Mouse (Mus musculus) intestine, embryonic 15.5 days (tissue): Measurements from ENCODE around the gene Ncoa1. TPM values are rescaled to one million over a fixed set of nuclear protein-coding genes. Genes with fewer than 3 reads are reported as not detected.
"Not testable (repeated sequence)": the region's sequence is repeated elsewhere in the genome, so short reads cannot be mapped to it uniquely, and the experiment has no call there.

Experiments
- ATAC-seq: fragments of 200-750 bp; cut with Nextera tagmentation; 2 replicates; pipeline ENCODE4 v1.8.0; 2017; ENCODE audit warnings: moderate TSS enrichment, moderate library complexity
- H3K27ac ChIP-seq: fragments of 300-500 bp; sonication (generic); 2 replicates; pipeline ENCODE4 v1.5.1; 2015; ENCODE audit warnings: mild to moderate bottlenecking, inconsistent platforms
- H3K27me3 ChIP-seq: fragments of 300-500 bp; sonication (generic); replicated peaks from 2 replicates; pipeline ENCODE4 v1.6.1; 2015; ENCODE audit warnings: inconsistent platforms
- H3K36me3 ChIP-seq: fragments of 300-500 bp; sonication (generic); 2 replicates; pipeline ENCODE4 v1.6.1; 2015; ENCODE audit warnings: inconsistent platforms
- H3K4me1 ChIP-seq: fragments of 300-500 bp; sonication (generic); replicated peaks from 2 replicates; pipeline ENCODE4 v1.6.1; 2015; ENCODE audit warnings: inconsistent platforms
- H3K4me2 ChIP-seq: fragments of 300-500 bp; sonication (generic); replicated peaks from 2 replicates; pipeline ENCODE4 v1.6.1; 2015; ENCODE audit warnings: mild to moderate bottlenecking, inconsistent platforms
- H3K4me3 ChIP-seq: fragments of 300-500 bp; sonication (generic); replicated peaks from 2 replicates; pipeline ENCODE4 v1.5.1; 2015; ENCODE audit warnings: inconsistent platforms
- H3K9ac ChIP-seq: fragments of 300-500 bp; sonication (generic); 2 replicates; pipeline ENCODE4 v1.6.1; 2015; ENCODE audit warnings: inconsistent platforms
- H3K9me3 ChIP-seq: fragments of 300-500 bp; sonication (generic); 2 replicates; pipeline ENCODE4 v1.6.1; 2016; ENCODE audit warnings: inconsistent platforms
- WGBS: fragments of 180-500 bp; shearing (Covaris S2); methylation state at CpG from one replicate; pipeline ENCODE4 v1.1.7; 2015; 5-methylcytosine and 5-hydroxymethylcytosine counted together
- polyA plus RNA-seq: library from polyadenylated mRNA; unstranded; fragments of >200 nt; fragmentation: Nextera tagmentation; extraction: Ambion mirVana; gene quantifications from 2 replicates; pipeline ENCODE4 v1.2.1, GENCODE M21; 2015

Ncoa1 gene
- polyA plus RNA-seq, 1 experiment from 2014 or later = 6.3 TPM

GRCm38 (mm10) chr12:4386077-4386719 is 90.8 kb downstream of the Ncoa1 start:
- Histone ChIP-seq H3K9me3 (no peaks in the 10 kb centered on the region), H3K9ac (no peak overlapping the region), H3K4me1 (no peaks in the 10 kb centered on the region), H3K4me2 (no peak overlapping the region), H3K27me3 (no peaks in the 10 kb centered on the region), H3K36me3 (no peaks in the 10 kb centered on the region), H3K4me3 (no peak overlapping the region), H3K27ac (no peak overlapping the region)
- 73% methylated on average over 3 of the region's 3 CpGs for WGBS
- peak; percentile 69 for ATAC-seq

DNA sequence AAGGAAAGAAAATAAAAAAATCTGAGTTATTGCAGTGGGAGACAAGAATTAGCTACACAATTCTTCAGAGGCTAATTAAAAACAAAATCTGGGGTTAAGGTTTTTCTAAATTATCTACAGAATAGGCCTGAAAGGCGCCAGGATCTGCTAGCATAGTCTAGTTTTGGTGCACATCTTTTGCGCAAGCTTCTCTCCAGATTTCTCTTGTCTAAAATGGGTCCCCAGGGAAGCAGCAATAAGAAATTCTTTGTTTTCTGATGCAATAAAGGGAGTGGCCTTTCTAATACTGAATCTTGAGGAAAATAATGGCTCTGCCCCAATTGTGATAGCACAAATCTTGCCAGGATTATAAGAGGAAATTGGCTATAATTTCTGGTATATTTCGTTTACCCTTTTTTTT is 93.9 kb downstream of the Ncoa1 start:
- H3K4me2 ChIP-seq = no peak overlapping the region
- WGBS = 88% methylated on average over 3 of the region's 3 CpGs
- H3K27me3 ChIP-seq = no peaks in the 10 kb centered on the region

DNA sequence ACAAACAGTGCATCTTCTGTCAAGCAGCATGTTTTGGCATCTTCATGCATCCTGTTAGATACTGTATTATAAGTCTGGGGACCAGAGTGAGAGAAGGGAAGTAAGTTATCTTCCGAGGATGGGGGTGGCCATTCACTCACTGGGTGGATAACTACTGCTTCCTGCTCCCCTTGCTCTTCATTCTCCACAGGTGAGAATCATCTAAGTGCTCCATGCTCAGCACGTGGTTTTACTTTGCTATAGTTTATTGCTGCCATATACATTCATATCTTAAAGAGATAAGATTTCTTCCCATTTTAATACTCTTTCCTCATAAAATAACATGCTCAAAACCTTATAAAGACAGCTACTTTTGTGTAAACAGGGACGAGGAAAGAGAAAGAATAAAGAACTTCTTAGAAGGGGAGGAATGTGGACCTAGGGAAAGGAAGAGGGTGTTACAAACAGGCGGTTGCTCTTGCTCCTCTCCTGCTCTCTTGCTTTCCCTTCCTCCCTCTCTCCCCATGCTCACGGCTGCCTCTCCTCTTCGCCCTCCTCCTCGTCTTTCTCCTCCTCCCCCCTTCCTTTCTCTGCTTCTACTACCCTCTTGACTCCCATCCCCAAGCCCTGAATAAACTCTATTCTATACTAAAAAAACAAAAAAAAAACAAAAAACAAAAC is 97.6 kb downstream of the Ncoa1 start:
- H3K9ac ChIP-seq = no peak overlapping the region
- H3K4me3 ChIP-seq = no peak overlapping the region
- 26% methylated on average over 7 of the region's 7 CpGs for WGBS
- no peaks in the 10 kb centered on the region for H3K27me3 ChIP-seq
- H3K27ac ChIP-seq = no peak overlapping the region
- ATAC-seq = peak; percentile 94
- no peaks in the 10 kb centered on the region for H3K36me3 ChIP-seq
- H3K4me1 ChIP-seq = no peaks in the 10 kb centered on the region
- H3K9me3 ChIP-seq = no peaks in the 10 kb centered on the region
- no peak overlapping the region; the same call in 1 of the 2 replicates for H3K4me2 ChIP-seq

More for the DNA sequence above, 93.9 kb downstream of the Ncoa1 start:
- Histone ChIP-seq H3K9ac (no peak overlapping the region), H3K4me3 (no peak overlapping the region), H3K27ac (no peak overlapping the region), H3K9me3 (no peaks in the 10 kb centered on the region), H3K36me3 (no peaks in the 10 kb centered on the region), H3K4me1 (no peaks in the 10 kb centered on the region)
- ATAC-seq = no peak

GRCm38 (mm10) chr12:4376475-4376874 is 100.5 kb downstream of the Ncoa1 start:
- H3K36me3 ChIP-seq = no peaks in the 10 kb centered on the region
- H3K4me2 ChIP-seq = no peak overlapping the region
- no peaks in the 10 kb centered on the region for H3K27me3 ChIP-seq
- H3K9me3 ChIP-seq = no peaks in the 10 kb centered on the region
- H3K9ac ChIP-seq = no peak overlapping the region
- no peaks in the 10 kb centered on the region for H3K4me1 ChIP-seq
- no peak for ATAC-seq
- H3K27ac ChIP-seq = no peak overlapping the region
- whole genome bisulfite sequencing = 86% methylated on average over 4 of the region's 4 CpGs
- H3K4me3 ChIP-seq = no peak overlapping the region

DNA sequence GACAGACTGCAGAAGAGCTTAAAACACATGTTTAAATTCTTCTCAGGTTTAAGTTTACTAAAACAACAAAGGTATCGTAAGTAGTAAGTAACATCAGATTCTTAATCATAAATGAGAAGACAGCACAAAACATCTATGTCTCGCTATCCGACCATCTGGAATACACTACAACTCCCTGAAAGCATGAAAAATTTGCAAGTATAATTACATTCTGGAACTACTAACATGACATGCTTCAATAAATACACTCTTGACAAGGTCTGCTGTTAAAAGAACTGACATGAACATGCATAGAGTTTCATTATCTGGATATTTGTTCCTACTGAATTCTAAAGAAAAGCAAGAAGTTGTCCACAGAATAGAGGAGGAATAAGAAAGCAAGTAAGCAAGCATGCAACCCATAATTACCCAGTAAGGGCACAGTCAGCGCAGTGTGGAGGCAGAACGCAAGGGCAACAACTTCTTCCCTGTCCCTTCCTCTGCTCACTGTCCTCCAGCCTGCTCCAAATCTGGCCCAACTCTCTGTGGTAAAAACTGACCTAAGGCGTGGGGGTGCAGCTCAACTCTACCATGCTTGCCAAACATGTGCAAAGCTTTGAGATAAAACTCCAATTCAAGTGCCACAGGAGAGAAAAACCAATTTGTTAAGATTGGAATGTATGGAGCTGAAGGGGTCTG is 102.0 kb downstream of the Ncoa1 start:
- Histone ChIP-seq H3K9me3 (no peaks in the 10 kb centered on the region), H3K36me3 (no peaks in the 10 kb centered on the region), H3K27ac (no peak overlapping the region), H3K4me3 (no peak overlapping the region), H3K9ac (no peak overlapping the region), H3K27me3 (no peaks in the 10 kb centered on the region), H3K4me1 (no peaks in the 10 kb centered on the region), H3K4me2 (no peak overlapping the region)
- 87% methylated on average over 6 of the region's 6 CpGs for WGBS
- no peak for ATAC-seq

GRCm38 (mm10) chr12:4371406-4371805 is 105.6 kb downstream of the Ncoa1 start:
- WGBS = 88% methylated on average over 1 of the region's 1 CpGs
- Histone ChIP-seq H3K9ac (no peak overlapping the region), H3K27me3 (no peaks in the 10 kb centered on the region), H3K4me1 (no peaks in the 10 kb centered on the region), H3K36me3 (no peaks in the 10 kb centered on the region), H3K27ac (no peak overlapping the region), H3K4me2 (no peak overlapping the region), H3K4me3 (no peak overlapping the region), H3K9me3 (no peaks in the 10 kb centered on the region)
- ATAC-seq = no peak

GRCm38 (mm10) chr12:4365951-4366350 is 111.0 kb downstream of the Ncoa1 start:
- no peaks in the 10 kb centered on the region for H3K36me3 ChIP-seq
- H3K4me2 ChIP-seq = no peak overlapping the region
- no peak overlapping the region for H3K9ac ChIP-seq
- no peak for ATAC-seq
- H3K4me1 ChIP-seq = no peaks in the 10 kb centered on the region
- no peak overlapping the region for H3K4me3 ChIP-seq
- H3K9me3 ChIP-seq = no peaks in the 10 kb centered on the region
- WGBS = 91% methylated on average over 1 of the region's 1 CpGs
- no peak overlapping the region for H3K27ac ChIP-seq
- no peaks in the 10 kb centered on the region for H3K27me3 ChIP-seq

- Histone ChIP-seq H3K27ac (no peak overlapping the region), H3K9me3 (no peaks in the 10 kb centered on the region), H3K9ac (no peak overlapping the region), H3K4me3 (no peak overlapping the region), H3K36me3 (no peaks in the 10 kb centered on the region), H3K4me2 (no peak overlapping the region), H3K27me3 (no peaks in the 10 kb centered on the region), H3K4me1 (no peaks in the 10 kb centered on the region)
- no peak for ATAC-seq
- 70% methylated on average over 1 of the region's 1 CpGs for WGBS
Measured at GRCm38 (mm10) chr12:4359475-4359874, 117.5 kb downstream of the Ncoa1 start.

DNA sequence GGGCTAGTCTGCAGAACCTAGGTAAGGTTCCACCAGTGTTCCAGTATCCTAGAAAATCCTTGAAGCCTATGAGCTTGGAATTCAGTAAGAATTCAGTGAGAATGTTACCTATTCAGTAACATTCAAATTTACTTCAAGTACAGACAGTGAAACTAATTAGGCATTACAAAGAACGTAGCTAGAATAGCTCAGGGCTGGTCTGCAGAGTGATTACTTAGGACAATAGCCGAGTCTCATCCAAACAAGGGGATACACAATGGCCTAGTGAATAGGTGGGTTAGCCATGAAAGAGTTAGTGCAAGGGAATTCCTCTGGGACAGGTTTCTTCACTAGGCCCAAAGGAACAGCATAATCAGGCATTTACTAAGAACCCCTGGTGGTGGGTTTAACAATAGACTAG is 118.3 kb downstream of the Ncoa1 start:
- ATAC-seq, H3K27ac ChIP-seq, H3K4me1 ChIP-seq, H3K4me3 ChIP-seq, H3K27me3 ChIP-seq, H3K9me3 ChIP-seq, H3K36me3 ChIP-seq, H3K9ac ChIP-seq, H3K4me2 ChIP-seq: not testable (repeated sequence)
- 91% methylated on average over 2 of the region's 2 CpGs for WGBS

- Histone ChIP-seq H3K4me1 (no peaks in the 10 kb centered on the region), H3K4me3 (no peak overlapping the region), H3K4me2 (no peak overlapping the region), H3K36me3 (no peaks in the 10 kb centered on the region), H3K9ac (no peak overlapping the region), H3K27ac (no peak overlapping the region), H3K9me3 (no peaks in the 10 kb centered on the region), H3K27me3 (no peaks in the 10 kb centered on the region)
- 98% methylated on average over 4 of the region's 4 CpGs for WGBS
- no peak for ATAC-seq
Measured at GRCm38 (mm10) chr12:4358100-4358499, 118.9 kb downstream of the Ncoa1 start.

DNA sequence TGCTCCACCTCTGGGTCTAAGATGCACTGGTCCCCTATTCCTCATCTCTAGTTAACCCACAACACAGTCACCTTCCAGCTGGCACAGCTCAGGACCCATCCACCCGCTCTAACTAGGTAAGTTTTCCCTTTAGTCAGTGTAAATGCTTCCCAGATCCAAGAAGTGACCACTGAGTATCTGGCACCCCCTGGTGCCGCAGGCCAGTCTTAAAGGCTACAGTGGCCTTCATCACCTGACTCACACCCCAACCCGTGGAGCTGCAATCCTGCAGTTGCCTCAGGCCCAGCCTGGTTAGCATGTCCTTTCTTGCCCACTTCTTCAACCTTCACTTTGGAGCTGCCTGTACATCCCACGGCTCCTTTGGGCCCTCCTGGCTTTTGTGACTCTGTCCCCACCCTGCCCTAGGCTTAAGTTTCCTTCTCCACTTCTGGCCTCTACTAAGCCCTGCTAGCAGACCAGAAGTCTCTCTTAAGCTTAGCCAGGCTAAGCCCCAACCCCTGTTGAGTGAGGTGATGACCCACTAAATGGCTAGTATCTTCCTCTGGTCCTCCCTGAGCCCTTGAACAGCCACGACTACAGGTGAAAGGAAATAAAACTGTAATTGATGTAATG is 120.0 kb downstream of the Ncoa1 start:
- WGBS = 79% methylated on average over 5 of the region's 5 CpGs
- no peak overlapping the region for H3K4me2 ChIP-seq
- ATAC-seq = no peak

DNA sequence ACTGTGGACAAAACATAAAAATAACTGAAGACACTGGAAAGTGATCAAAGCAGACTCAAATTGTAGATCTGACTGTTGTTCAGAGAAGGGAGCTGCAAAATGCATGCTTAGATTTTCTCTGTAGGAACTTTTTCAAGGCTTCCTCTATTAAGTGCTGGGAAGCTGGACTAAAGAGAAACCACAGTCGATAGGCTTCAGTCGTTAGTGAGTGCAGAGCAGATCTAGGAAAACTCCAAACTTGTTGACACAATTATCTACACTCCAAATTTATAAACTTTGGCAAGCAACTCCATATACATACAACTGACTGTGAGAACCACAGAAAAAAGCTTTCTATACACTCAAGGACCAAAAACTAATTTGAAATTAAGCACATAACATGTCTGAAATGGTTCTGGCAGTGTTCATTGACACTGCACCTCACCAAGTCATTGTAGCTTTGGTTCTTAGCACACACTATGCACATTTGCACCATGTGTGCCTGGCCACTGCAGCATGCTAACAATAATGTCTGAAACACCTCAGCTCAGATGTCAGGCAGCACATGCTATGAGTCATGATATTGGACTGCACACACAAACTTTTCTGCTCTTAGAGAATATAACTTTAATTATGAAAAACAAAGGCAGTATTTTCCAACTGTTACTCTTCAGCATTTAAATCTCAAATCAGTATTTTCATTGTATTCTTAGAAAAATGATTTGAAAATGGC is 121.8 kb downstream of the Ncoa1 start:
- H3K4me2 ChIP-seq = no peak overlapping the region
- no peak for ATAC-seq
- no peaks in the 10 kb centered on the region for H3K9me3 ChIP-seq
- no peaks in the 10 kb centered on the region for H3K36me3 ChIP-seq
- H3K9ac ChIP-seq = no peak overlapping the region
- 66% methylated on average over 2 of the region's 2 CpGs for WGBS
- no peak overlapping the region for H3K27ac ChIP-seq
- no peaks in the 10 kb centered on the region for H3K27me3 ChIP-seq
- no peak overlapping the region for H3K4me3 ChIP-seq
- H3K4me1 ChIP-seq = no peaks in the 10 kb centered on the region

More for the DNA sequence above, 120.0 kb downstream of the Ncoa1 start:
- H3K9me3 ChIP-seq = no peaks in the 10 kb centered on the region
- no peak overlapping the region for H3K9ac ChIP-seq
- no peak overlapping the region for H3K27ac ChIP-seq
- H3K4me1 ChIP-seq = no peaks in the 10 kb centered on the region
- H3K27me3 ChIP-seq = no peaks in the 10 kb centered on the region
- no peaks in the 10 kb centered on the region for H3K36me3 ChIP-seq
- no peak overlapping the region for H3K4me3 ChIP-seq
